Mouse (Mus musculus) bone marrow macrophage, adult 2 months (primary cell): ENCODE measurements around the gene Acot1.
"Not testable (repeated sequence)": the region's sequence is repeated elsewhere in the genome, so short reads cannot be mapped to it uniquely, and the experiment has no call there.

Source experiments
- CTCF ChIP-seq: IDR thresholded peaks from 2 replicates; pipeline ENCODE4 v1.5.1; 2012; ENCODE audit warnings: low read depth, mild to moderate bottlenecking, low read length, moderate library complexity
- POLR2A ChIP-seq: IDR thresholded peaks from 2 replicates; pipeline ENCODE4 v1.6.1; 2012; ENCODE audit warnings: mild to moderate bottlenecking, low read depth, low read length, borderline replicate concordance

- not testable (repeated sequence) for TF ChIP-seq POLR2A, CTCF
These were observed 11.2 kb downstream of the Acot1 start for GRCm38 (mm10) chr12:84020528-84020927.
